ENCODE assay signal across 8 mouse cellular contexts in the genomic region with DNA sequence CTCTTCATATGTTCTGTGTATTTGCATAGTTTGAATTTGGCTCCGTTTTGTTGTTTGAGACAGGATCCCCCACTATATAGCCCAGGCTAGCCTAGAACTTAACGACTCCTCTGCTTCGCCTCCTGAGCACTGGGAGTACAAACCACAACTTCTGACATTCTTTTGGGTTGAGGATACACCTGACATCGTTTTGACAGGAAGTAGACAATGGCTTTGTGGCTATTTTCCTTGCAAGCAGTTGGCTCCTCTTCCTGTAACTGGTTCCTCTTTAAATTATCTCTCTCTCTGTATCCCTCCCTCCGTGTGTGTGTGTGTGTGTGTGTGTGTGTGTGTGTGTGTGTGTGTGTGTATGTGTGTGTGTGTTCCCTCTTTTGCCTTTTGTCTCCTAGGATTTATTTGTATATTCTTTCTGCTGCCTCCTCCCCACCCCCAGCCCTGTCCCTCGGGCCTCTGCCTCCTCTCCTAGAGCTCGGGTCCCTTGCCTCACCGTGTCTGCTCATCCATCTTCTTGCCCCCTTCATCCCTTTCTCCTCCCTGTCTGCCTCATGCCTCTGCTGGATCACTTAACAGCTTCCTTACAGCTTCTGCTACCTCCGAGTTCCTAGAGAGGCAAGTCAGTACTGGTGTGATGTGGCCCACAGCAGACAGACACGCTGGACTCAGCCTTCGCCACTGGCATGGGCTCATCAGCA. TPM values are rescaled to one million over a fixed set of nuclear protein-coding genes. Genes with fewer than 3 reads are reported as not detected.
A peak's percentile ranks its signal among the peaks of the same experiment; 100 is the strongest.
DNase-seq lines count a peak whose midpoint lies in the region; ATAC-seq and TF ChIP-seq lines count a peak whose summit lies in the region.

No protein-coding gene starts in this region.

- no peaks in the 10 kb centered on the region for H3K36me3 ChIP-seq in midbrain, embryonic 10.5 days
- H3K36me3 ChIP-seq in midbrain, embryonic 16.5 days (ENCODE audit: control insufficient read depth, insufficient read depth, low read length), result no peaks in the 10 kb centered on the region
- no peaks in the 10 kb centered on the region for H3K36me3 ChIP-seq in embryonic facial prominence, embryonic 11.5 days (replicated peaks; ENCODE audit: control insufficient read depth, insufficient read depth, low read depth, low read length)
- H3K36me3 ChIP-seq in limb, embryonic 14.5 days (ENCODE audit: control insufficient read depth, insufficient read depth, low read length), result no peaks in the 10 kb centered on the region

- H3K27me3 ChIP-seq in midbrain, embryonic 10.5 days (ENCODE audit: low read depth, poor library complexity, severe bottlenecking), result peaks cover 23% of the 10 kb centered on the region
- H3K27me3 ChIP-seq in midbrain, embryonic 16.5 days (ENCODE audit: control insufficient read depth, insufficient read depth, low read depth, low read length), result no peaks in the 10 kb centered on the region
- no peaks in the 10 kb centered on the region for H3K27me3 ChIP-seq in embryonic facial prominence, embryonic 11.5 days (ENCODE audit: control insufficient read depth, insufficient read depth, low read length)
- H3K27me3 ChIP-seq in limb, embryonic 14.5 days (ENCODE audit: control insufficient read depth, insufficient read depth, low read length), result no peaks in the 10 kb centered on the region

- TF ChIP-seq POLR2A in limb, embryonic 14.5 days (IDR thresholded peaks at IDR 0.05; ENCODE audit: borderline replicate concordance, extremely low read depth, insufficient read depth, insufficient read length), result no peak

- no peak for ATAC-seq in midbrain, embryonic 16.5 days
- no peak for ATAC-seq in embryonic facial prominence, embryonic 11.5 days (replicated peaks; ENCODE audit: insufficient number of reproducible peaks, low FRiP score, low TSS enrichment, low read depth)
- ATAC-seq in limb, embryonic 14.5 days (ENCODE audit: low FRiP score, low read depth), result no peak
- ATAC-seq in cerebellum, adult (ENCODE audit: insufficient number of reproducible peaks, low FRiP score, low TSS enrichment), result no peak

- DNase-seq in midbrain, embryonic 10.5 days (ENCODE audit: low spot score), result no peak
- no peak for DNase-seq in embryonic facial prominence, embryonic 11.5 days (ENCODE audit: low spot score)
- no peak for DNase-seq in limb, embryonic 14.5 days (ENCODE audit: low spot score)
- peak; percentile 23 to 38 for DNase-seq in thymus, postnatal 10 days (ENCODE audit: low spot score in 2 of 2)
- DNase-seq in layer of hippocampus, postnatal 25 days (ENCODE audit: extremely low spot score in 1 of 2, low spot score in 1 of 2), result no peak
- DNase-seq in ovary, adult 18-20 months (ENCODE audit: low spot score), result no peak

- no peak overlapping the region for H3K9ac ChIP-seq in midbrain, embryonic 16.5 days (ENCODE audit: low read depth, low read length)
- H3K9ac ChIP-seq in embryonic facial prominence, embryonic 11.5 days (replicated peaks; ENCODE audit: low read length), result no peak overlapping the region; the same call in 1 of the 2 replicates
- H3K9ac ChIP-seq in limb, embryonic 14.5 days (ENCODE audit: low read depth, low read length, severe bottlenecking), result no peak overlapping the region

- H3K4me3 ChIP-seq in midbrain, embryonic 10.5 days, result no peak overlapping the region
- no peak overlapping the region for H3K4me3 ChIP-seq in midbrain, embryonic 16.5 days (ENCODE audit: low read depth, low read length)
- H3K4me3 ChIP-seq in embryonic facial prominence, embryonic 11.5 days (ENCODE audit: low read depth, low read length), result no peak overlapping the region
- no peak overlapping the region for H3K4me3 ChIP-seq in limb, embryonic 14.5 days (replicated peaks; ENCODE audit: low read length)

- 74% methylated on average over 11 of the region's 11 CpGs for WGBS in midbrain, embryonic 10.5 days
- 50% methylated on average over 11 of the region's 11 CpGs for WGBS in midbrain, embryonic 16.5 days
- 52% methylated on average over 11 of the region's 11 CpGs for WGBS in embryonic facial prominence, embryonic 11.5 days
- WGBS in limb, embryonic 14.5 days, result 43% methylated on average over 11 of the region's 11 CpGs

- peaks cover 73% of the 10 kb centered on the region for H3K4me1 ChIP-seq in midbrain, embryonic 10.5 days
- H3K4me1 ChIP-seq in midbrain, embryonic 16.5 days (ENCODE audit: control insufficient read depth, insufficient read depth, low read length), result peaks cover 23% of the 10 kb centered on the region
- peaks cover 8% of the 10 kb centered on the region for H3K4me1 ChIP-seq in embryonic facial prominence, embryonic 11.5 days (ENCODE audit: control insufficient read depth, insufficient read depth, low read length)
- H3K4me1 ChIP-seq in limb, embryonic 14.5 days (ENCODE audit: control insufficient read depth, insufficient read depth, low read length), result peaks cover 38% of the 10 kb centered on the region

- no peak overlapping the region for H3K4me2 ChIP-seq in midbrain, embryonic 16.5 days (ENCODE audit: low read length)
- no peak overlapping the region for H3K4me2 ChIP-seq in embryonic facial prominence, embryonic 11.5 days (ENCODE audit: low read depth, low read length)
- no peak overlapping the region for H3K4me2 ChIP-seq in limb, embryonic 14.5 days (replicated peaks; ENCODE audit: low read depth, low read length, severe bottlenecking)

- no peaks in the 10 kb centered on the region for H3K9me3 ChIP-seq in midbrain, embryonic 10.5 days (replicated peaks)
- no peaks in the 10 kb centered on the region for H3K9me3 ChIP-seq in midbrain, embryonic 16.5 days (replicated peaks; ENCODE audit: control insufficient read depth, low read length, poor library complexity, severe bottlenecking)
- H3K9me3 ChIP-seq in embryonic facial prominence, embryonic 11.5 days (replicated peaks; ENCODE audit: control insufficient read depth, low read length), result no peaks in the 10 kb centered on the region
- H3K9me3 ChIP-seq in limb, embryonic 14.5 days (ENCODE audit: control insufficient read depth, low read length), result no peaks in the 10 kb centered on the region

- H3K27ac ChIP-seq in midbrain, embryonic 10.5 days (replicated peaks), result peak overlapping the region; percentile 76
- H3K27ac ChIP-seq in midbrain, embryonic 16.5 days (ENCODE audit: low read length), result no peak overlapping the region
- peak overlapping the region; percentile 52 for H3K27ac ChIP-seq in embryonic facial prominence, embryonic 11.5 days (replicated peaks; ENCODE audit: low read depth, low read length)
- 0 out of 2 replicates have a peak overlapping the region, but pooled peaks have one; percentile 35 for H3K27ac ChIP-seq in limb, embryonic 14.5 days (replicated peaks; ENCODE audit: low read depth, low read length)

RNA-seq across cellular contexts. Expression of a gene that starts 53.5 kb away (rescaled TPM):
- polyA plus RNA-seq in midbrain, embryonic 10.5 days (2016; fragmentation: Nextera tagmentation; extraction: Ambion mirVana), result 37.3 and 40.7 TPM in 2 replicates
- 36.9 and 39.2 TPM in 2 replicates for polyA plus RNA-seq in midbrain, embryonic 16.5 days (2015; fragmentation: Nextera tagmentation; extraction: Ambion mirVana)
- polyA plus RNA-seq in embryonic facial prominence, embryonic 11.5 days (2014; fragmentation: Nextera tagmentation; extraction: Ambion mirVana), result 35.4 and 35.6 TPM in 2 replicates
- polyA plus RNA-seq in limb, embryonic 14.5 days (2012; rRNA removed), result 21.2 and 23.7 TPM in 2 replicates
- polyA plus RNA-seq in limb, embryonic 14.5 days (2014; fragmentation: Nextera tagmentation; extraction: Ambion mirVana), result 40.3 and 47.4 TPM in 2 replicates
- total RNA-seq in layer of hippocampus, postnatal 25 days (2021), result 10 to 100 TPM; 12.3 to 13.3 TPM

Comparison
In these comparisons a context has a peak if more than half of its experiments do, and no peak if none do; other contexts are left out.
1. DNase-seq: peak in thymus, postnatal 10 days (2 of 2); none in midbrain, embryonic 10.5 days (single experiment), embryonic facial prominence, embryonic 11.5 days (single experiment), limb, embryonic 14.5 days (single experiment), layer of hippocampus, postnatal 25 days (0 of 2) and ovary, adult 18-20 months (single experiment).